Mouse (Mus musculus) heart, embryonic 10.5 days (tissue): ENCODE measurements around the gene Ranbp1. TPM values are rescaled to one million over a fixed set of nuclear protein-coding genes. Genes with fewer than 3 reads are reported as not detected.
"Not testable (repeated sequence)": the region's sequence is repeated elsewhere in the genome, so short reads cannot be mapped to it uniquely, and the experiment has no call there.

ENCODE experiments used
- DNase-seq: peaks from one replicate; pipeline ENCODE4 v3.0.0-alpha.2; 2017; ENCODE audit warnings: low spot score
- H3K27ac ChIP-seq: fragments of 300-500 bp; sonication (generic); 2 replicates; pipeline ENCODE4 v1.5.1; 2016; ENCODE audit warnings: mild to moderate bottlenecking
- H3K27me3 ChIP-seq: fragments of 300-500 bp; sonication (generic); 2 replicates; pipeline ENCODE4 v1.6.1; 2016; ENCODE audit warnings: mild to moderate bottlenecking; ENCODE audit not compliant: poor library complexity, insufficient read depth, severe bottlenecking
- H3K36me3 ChIP-seq: fragments of 300-500 bp; sonication (generic); 2 replicates; pipeline ENCODE4 v1.6.1; 2016; ENCODE audit warnings: mild to moderate bottlenecking, moderate library complexity
- H3K4me1 ChIP-seq: fragments of 300-500 bp; sonication (generic); 2 replicates; pipeline ENCODE4 v1.6.1; 2016; ENCODE audit warnings: mild to moderate bottlenecking
- H3K4me3 ChIP-seq: fragments of 300-500 bp; sonication (generic); 2 replicates; pipeline ENCODE4 v1.5.1; 2016; ENCODE audit warnings: mild to moderate bottlenecking, moderate library complexity
- H3K9me3 ChIP-seq: fragments of 300-500 bp; sonication (generic); 2 replicates; pipeline ENCODE4 v1.6.1; 2016; ENCODE audit warnings: mild to moderate bottlenecking, moderate library complexity
- WGBS: fragments of 180-500 bp; shearing (Covaris S2); methylation state at CpG from one replicate; pipeline ENCODE4 v1.1.7; 2016; 5-methylcytosine and 5-hydroxymethylcytosine counted together
- polyA plus RNA-seq: library from polyadenylated mRNA; unstranded; fragments of >200 nt; fragmentation: Nextera tagmentation; extraction: Ambion mirVana; gene quantifications from 2 replicates; pipeline ENCODE4 v1.2.1, GENCODE M21; 2016

Gene Ranbp1
- polyA plus RNA-seq: 601 and 873 TPM in 2 replicates

DNA sequence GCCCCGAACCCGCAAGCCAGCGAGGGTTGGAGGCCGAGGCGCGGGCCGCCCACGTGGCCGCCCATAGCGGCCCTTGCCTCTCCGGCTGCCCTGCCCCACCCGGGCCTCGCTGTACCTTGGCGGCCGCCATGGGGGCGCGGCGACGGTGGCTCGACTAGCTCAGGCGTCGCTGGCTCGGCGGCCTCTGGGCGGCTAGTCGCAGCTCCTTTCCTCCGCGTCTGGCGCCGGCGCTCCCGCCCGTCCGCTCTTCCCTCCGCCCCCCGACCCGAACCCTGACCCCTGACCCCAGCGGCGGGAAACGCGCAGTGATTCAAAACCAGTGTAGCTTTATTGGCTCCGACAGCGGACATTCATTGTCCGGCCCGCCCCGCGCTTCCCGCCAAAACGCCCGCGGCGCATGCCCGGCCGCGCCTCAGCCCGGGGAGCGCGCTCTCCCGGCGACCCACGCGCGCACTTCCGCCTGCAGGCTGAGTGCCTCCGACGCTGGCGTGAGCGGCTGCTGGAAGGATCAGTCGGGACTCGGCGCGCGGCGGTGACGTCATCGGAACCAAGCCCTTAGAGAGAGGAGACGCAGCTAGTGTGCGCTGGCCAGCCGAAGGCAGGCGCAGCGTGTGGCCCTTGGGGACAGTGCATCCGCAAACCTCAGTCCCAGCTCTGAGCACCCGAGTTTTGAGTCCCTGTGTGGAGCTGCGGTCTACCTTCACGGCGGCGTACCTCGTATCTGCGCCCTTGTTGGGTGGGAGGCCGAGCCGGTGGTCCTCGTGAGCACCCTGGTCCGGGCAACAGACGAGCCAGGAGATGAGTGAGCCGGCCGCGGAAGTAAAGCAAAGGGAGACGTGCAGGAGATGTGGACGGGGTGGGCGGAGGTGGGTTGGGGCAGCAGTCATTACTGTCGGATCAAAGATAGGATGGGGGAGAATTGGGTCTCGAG, at the start of gene Ranbp1, which contains the start of gene Trmt2a:
Gene Ranbp1 (minus strand): TSS at position 300 of the 931 bp plus-strand sequence.
Gene Trmt2a (plus strand): TSS at position 247 of the 931 bp plus-strand sequence.
- peak; percentile 99 for DNase-seq
- 0% methylated on average over 99 of the region's 102 CpGs for WGBS
- H3K27ac ChIP-seq: peak within 1 kb of the TSS; percentile 97

DNA sequence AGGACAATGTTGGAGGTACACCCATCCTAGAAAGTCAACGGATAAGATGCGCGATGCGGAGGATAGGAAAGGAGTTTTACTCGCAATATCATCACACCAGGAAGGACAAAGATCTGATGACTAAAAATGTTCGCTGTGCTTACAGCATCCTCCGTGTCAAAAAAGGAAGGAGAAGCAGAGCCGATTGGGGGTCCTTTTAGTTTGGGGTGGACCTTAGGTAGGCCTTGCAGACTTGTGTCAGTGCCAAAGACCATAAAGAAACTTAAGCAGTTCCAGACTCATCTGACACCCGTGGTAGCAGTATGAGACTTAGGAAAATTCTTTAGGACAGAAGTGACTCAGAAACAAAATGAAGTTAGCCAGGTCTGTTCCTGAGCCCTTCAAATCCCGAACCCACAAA, 41.1 kb upstream of the Ranbp1 start:
- 4% methylated on average over 10 of the region's 10 CpGs for WGBS
- H3K27me3 ChIP-seq, DNase-seq, H3K9me3 ChIP-seq: not testable (repeated sequence)
- Histone ChIP-seq H3K4me3 (peak overlapping the region; percentile 97), H3K4me1 (peaks cover 30% of the 10 kb centered on the region), H3K27ac (peak overlapping the region; percentile 99), H3K36me3 (peaks cover 22% of the 10 kb centered on the region)

More for the DNA sequence above, at the start of gene Ranbp1, which contains the start of gene Trmt2a:
- Histone ChIP-seq H3K4me1 (peaks cover 31% of the 10 kb centered on the region), H3K9me3 (no peaks in the 10 kb centered on the region), H3K27me3 (no peaks in the 10 kb centered on the region), H3K36me3 (peaks cover 64% of the 10 kb centered on the region), H3K4me3 (peak within 1 kb of the TSS; percentile 95)

DNA sequence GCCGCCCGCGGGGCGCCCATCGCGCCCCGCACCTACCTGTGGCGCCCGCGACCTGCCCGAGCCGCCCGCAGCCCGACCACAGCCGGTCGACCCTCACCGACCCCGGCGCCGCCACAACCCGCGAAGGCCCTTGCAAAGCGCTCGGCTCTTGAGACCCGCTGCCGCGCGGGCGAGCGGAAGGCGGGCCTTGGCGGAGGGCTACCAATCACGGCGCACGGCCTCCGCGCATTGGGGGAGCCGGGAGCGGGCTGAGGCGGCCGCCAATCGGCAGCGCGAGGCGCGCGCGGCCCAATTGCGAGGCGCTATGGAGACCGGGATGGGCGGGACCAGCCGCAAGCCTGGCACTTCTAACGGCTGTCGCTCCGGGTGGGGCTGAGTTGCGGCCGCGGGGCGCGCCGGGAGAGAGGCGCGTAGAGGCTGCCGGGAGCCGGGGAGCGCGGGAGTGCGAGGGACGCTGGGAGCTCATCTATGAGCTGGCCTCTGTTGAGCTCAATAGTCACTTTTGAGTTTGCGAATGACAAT, 40.6 kb upstream of the Ranbp1 start, which contains the start of gene Dgcr8:
Gene Dgcr8 (minus strand): TSS at position 180 of the 522 bp plus-strand sequence.
- H3K36me3 ChIP-seq: peaks cover 27% of the 10 kb centered on the region
- peak; percentile 99 for DNase-seq
- H3K27me3 ChIP-seq: no peaks in the 10 kb centered on the region
- 1% methylated on average over 69 of the region's 71 CpGs for WGBS
- peak within 1 kb of the TSS; percentile 97 for H3K4me3 ChIP-seq
- H3K9me3 ChIP-seq: no peaks in the 10 kb centered on the region
- peaks cover 30% of the 10 kb centered on the region for H3K4me1 ChIP-seq
- H3K27ac ChIP-seq: peak within 1 kb of the TSS; percentile 99

DNA sequence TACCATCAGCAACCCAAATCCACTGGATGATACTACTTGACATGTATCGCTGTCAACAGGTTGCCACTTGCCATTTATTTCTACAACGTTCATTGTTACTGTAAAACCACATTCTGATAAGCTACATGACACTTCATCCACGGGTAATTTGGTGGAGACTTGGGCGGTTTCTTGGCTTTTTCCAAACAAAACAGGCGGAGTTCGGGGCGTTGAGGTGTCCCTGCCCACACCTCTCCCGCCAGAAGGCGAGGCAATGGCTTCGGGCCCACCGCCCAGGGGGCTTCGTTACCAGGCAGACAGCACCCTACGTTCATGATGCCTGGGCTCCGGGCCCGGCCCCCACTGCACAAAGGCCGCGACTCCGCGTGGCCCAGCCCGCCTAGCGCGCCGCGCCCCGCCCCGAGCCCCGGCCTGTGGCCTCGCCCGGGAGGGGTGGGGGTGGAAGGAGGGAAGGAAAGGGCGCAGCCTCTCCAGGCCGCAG, 40.1 kb upstream of the Ranbp1 start:
- H3K9me3 ChIP-seq: no peaks in the 10 kb centered on the region
- H3K36me3 ChIP-seq: peaks cover 32% of the 10 kb centered on the region
- peak overlapping the region; percentile 99 for H3K27ac ChIP-seq
- H3K27me3 ChIP-seq: no peaks in the 10 kb centered on the region
- peaks cover 30% of the 10 kb centered on the region for H3K4me1 ChIP-seq
- DNase-seq: no peak
- WGBS: 2% methylated on average over 30 of the region's 31 CpGs
- H3K4me3 ChIP-seq: peak overlapping the region; percentile 97

DNA sequence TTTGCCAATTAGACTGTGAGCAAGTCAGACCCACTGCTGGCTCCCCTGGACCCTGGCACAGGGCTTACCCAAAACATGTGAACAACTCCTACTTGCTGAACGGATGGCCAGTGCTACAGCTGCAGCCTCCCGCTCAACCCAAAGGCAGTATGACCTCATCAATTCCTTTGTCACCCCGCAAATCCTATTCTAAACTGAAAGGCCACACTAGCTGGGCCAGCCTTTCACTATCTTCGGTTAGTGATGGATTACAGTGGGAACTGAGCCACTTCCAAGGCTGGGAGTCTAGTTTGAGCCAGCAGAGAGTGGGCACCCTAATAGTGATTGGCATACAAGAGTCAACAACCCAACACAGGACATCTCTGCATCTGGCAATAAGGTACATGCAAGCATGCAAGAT, 39.6 kb upstream of the Ranbp1 start:
- no peak for DNase-seq

DNA sequence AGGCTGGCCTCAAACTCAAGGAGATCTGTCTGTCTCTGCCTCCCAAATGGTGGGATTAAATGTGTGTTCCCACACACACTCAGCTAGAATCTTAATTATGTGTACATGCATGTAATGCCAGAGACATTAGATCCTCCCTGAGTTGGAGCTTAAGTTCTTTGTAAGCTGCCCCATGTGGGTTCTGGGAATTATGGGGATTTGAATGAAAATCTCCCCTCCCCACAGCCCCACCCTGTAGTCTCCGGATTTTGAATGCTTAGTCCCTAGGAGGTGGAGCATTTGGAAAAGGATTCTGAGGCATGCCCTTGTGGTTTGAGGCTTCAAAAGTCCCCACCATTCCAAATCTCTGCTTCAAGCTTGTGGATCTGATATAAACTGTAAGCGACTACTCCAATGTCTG, 26.6 kb upstream of the Ranbp1 start:
- DNase-seq: no peak
- Histone ChIP-seq H3K36me3 (peaks cover 96% of the 10 kb centered on the region), H3K4me3 (no peak overlapping the region), H3K9me3 (no peaks in the 10 kb centered on the region), H3K27me3 (no peaks in the 10 kb centered on the region), H3K4me1 (no peaks in the 10 kb centered on the region), H3K27ac (no peak overlapping the region)
- WGBS: 86% methylated on average over 2 of the region's 2 CpGs

More for the DNA sequence above, 39.6 kb upstream of the Ranbp1 start:
- peaks cover 37% of the 10 kb centered on the region for H3K36me3 ChIP-seq
- peak overlapping the region; percentile 97 for H3K4me3 ChIP-seq
- H3K27ac ChIP-seq: peak overlapping the region; percentile 99
- WGBS: 4% methylated on average over 4 of the region's 4 CpGs
- H3K27me3 ChIP-seq: no peaks in the 10 kb centered on the region
- H3K4me1 ChIP-seq: peaks cover 30% of the 10 kb centered on the region
- H3K9me3 ChIP-seq: no peaks in the 10 kb centered on the region

DNA sequence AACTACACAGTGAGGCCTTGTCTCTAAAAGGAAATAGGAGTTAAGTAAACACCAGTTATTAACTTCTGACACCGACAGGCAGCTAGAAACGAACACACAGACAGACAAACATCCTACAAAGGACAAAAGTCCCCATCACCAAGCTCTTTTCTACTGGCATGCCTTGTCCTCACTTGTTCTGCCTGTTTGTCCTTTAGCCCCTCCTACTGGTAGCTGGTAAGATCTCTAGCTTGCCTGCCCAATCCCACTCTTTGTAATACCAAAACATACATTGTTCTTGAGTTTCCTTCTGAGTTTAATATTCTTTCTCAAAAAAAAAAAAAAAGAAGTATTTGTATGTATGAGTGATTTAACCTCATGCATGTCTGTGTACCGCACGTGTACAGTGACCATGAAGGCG, 19.6 kb upstream of the Ranbp1 start:
- Histone ChIP-seq H3K27me3 (no peaks in the 10 kb centered on the region), H3K27ac (no peak overlapping the region), H3K4me3 (no peak overlapping the region), H3K4me1 (no peaks in the 10 kb centered on the region), H3K36me3 (peaks cover 97% of the 10 kb centered on the region), H3K9me3 (no peaks in the 10 kb centered on the region)
- DNase-seq: no peak
- WGBS: 92% methylated on average over 5 of the region's 5 CpGs

DNA sequence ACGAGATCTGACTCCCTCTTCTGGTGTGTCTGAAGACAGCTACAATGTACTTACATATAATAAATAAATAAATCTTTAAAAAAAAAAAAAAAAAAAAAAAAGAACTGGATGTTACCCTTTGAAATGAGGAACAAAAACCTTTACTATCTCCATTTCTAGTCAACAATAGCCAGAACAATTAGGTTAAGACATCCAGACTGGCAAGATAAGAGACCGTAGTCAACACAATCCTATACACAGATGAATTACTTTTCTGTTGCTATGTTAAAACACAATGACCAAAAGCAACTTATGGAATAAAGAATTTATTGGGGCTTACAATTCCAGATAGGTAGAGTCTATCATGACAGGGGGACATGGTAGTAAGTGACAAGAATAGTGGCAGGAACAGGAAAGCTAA, 16.5 kb upstream of the Ranbp1 start:
- H3K9me3 ChIP-seq: no peaks in the 10 kb centered on the region
- no peaks in the 10 kb centered on the region for H3K27me3 ChIP-seq
- peaks cover 94% of the 10 kb centered on the region for H3K36me3 ChIP-seq
- no peak overlapping the region for H3K27ac ChIP-seq
- whole genome bisulfite sequencing: 79% methylated on average over 2 of the region's 2 CpGs
- DNase-seq: no peak
- H3K4me3 ChIP-seq: no peak overlapping the region
- H3K4me1 ChIP-seq: no peaks in the 10 kb centered on the region

DNA sequence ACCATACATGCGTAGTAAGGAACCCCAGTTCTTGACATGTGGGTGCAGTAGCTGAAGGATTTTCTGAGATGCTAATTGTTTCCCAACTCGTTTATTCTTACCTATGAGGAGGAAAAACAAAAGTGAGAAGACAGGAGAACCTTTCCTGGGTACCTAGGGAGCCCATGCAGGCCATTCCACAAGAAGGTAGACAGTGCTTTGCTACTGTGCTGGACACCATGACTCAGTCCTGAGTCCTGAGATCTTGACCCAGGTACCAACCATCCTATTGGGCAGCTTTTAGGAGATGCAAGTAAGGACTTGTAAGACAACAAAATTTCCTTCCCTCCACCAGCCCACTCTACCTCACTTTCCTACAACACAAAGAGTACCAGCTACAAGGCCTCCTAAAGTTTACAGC, 9.7 kb upstream of the Ranbp1 start, which contains the start of gene Gm49776:
Gene Gm49776 (minus strand): TSS at position 101 of the 400 bp plus-strand sequence.
- no peaks in the 10 kb centered on the region for H3K27me3 ChIP-seq

DNA sequence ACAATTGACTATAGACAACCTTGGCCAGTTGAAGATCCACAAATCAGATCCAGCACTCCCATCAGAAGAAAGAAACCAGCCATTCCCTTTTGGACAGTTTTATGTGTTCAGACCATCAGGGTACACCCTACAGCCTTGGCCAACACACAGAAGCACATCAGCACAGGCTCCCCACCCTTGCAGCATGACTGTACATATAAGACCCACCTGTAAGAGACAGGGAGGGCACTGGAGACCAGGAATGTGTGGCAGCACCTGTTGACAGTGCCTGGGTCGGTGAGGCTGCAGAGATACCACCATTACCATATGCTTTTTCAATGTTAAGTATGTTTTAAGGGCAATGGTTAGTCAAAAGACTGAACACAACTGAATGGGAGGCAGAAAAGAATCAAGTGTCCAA, 5.3 kb upstream of the Ranbp1 start:
- WGBS: 80% methylated on average over 1 of the region's 1 CpGs
- no peak overlapping the region for H3K4me3 ChIP-seq

More for the DNA sequence above, 9.7 kb upstream of the Ranbp1 start, which contains the start of gene Gm49776:
- Histone ChIP-seq H3K27ac (no peak within 1 kb of the TSS), H3K4me3 (no peak within 1 kb of the TSS), H3K4me1 (no peaks in the 10 kb centered on the region), H3K36me3 (peaks cover 95% of the 10 kb centered on the region), H3K9me3 (no peaks in the 10 kb centered on the region)
- DNase-seq: no peak
- WGBS: 93% methylated on average over 2 of the region's 2 CpGs

DNA sequence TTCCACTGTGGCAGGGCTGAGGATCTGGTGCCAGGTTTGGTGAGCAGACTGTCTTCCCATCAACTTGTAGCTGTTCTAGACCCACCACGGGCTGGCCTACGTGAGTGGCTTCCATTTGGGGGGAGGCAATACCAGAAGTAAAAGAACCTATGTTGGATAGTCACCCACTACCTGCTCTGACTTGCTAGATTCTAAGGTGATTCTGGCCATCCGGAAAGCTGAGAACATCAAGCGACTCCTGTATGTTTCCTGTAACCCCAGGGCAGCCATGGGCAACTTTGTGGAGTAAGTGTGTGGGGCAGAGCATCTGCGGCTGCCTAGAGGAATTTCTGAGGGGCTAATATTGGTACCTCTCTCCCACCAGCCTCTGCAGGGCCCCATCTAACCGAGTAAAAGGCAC, 4.2 kb upstream of the Ranbp1 start:
- Histone ChIP-seq H3K9me3 (no peaks in the 10 kb centered on the region), H3K36me3 (peaks cover 71% of the 10 kb centered on the region), H3K4me3 (no peak overlapping the region), H3K27ac (no peak overlapping the region), H3K4me1 (peaks cover 24% of the 10 kb centered on the region), H3K27me3 (no peaks in the 10 kb centered on the region)
- DNase-seq: no peak
- WGBS: 88% methylated on average over 6 of the region's 6 CpGs

More for the DNA sequence above, 5.3 kb upstream of the Ranbp1 start:
- no peaks in the 10 kb centered on the region for H3K27me3 ChIP-seq
- peaks cover 24% of the 10 kb centered on the region for H3K4me1 ChIP-seq
- H3K9me3 ChIP-seq: no peaks in the 10 kb centered on the region
- H3K27ac ChIP-seq: no peak overlapping the region
- peaks cover 81% of the 10 kb centered on the region for H3K36me3 ChIP-seq
- no peak for DNase-seq

DNA sequence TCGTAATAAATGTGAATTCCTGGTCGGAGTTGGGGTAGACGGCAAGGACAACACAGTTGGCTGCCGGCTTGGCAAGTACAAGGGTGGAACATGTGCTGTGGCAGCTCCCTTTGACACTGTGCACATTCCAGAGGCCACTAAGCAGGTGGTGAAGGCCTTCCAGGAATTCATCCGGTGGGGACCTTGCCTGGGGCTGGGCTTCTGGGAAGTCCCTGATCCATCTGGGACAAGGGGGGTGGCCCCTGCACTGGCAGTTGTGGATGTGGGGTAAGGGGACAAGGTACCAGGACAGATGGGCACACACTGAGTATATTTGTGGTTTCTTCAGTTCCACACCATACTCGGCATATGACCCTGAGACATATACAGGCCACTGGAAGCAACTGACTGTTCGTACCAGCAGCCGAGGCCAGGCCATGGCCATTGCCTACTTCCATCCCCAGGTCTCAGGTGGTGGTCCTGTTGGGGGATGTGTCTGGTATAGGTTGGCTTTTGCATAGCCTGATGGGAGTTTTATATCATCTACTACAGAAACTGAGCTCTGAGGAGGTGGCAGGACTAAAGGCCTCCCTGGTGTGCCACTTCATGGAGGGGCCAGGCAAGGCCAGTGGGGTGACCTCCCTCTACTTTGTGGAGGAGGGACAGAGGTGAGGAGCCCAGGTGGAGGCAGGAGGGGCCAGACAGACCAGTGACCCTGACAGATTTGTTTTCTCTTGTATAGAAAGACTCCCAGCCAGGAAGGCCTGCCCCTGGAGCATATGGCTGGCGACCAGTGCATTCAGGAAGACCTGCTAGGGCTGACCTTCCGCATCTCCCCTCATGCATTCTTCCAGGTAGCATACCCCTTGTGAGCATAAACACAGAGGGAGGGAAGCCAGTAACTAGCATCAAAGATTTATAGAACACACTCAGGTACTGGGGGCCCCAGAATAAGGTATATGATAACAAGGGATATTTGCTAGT, 2.6 kb upstream of the Ranbp1 start:
- 69% methylated on average over 10 of the region's 10 CpGs for WGBS
- H3K36me3 ChIP-seq: peaks cover 63% of the 10 kb centered on the region
- no peaks in the 10 kb centered on the region for H3K9me3 ChIP-seq
- H3K4me1 ChIP-seq: peaks cover 31% of the 10 kb centered on the region
- H3K27ac ChIP-seq: peak overlapping the region; percentile 11; the same call in 1 of the 2 replicates
- no peaks in the 10 kb centered on the region for H3K27me3 ChIP-seq
- H3K4me3 ChIP-seq: peak overlapping the region; percentile 95
- no peak for DNase-seq
